Mouse (Mus musculus) cerebellum, postnatal 36 days (tissue): ENCODE measurements around the gene Tmem89.
A peak's percentile ranks its signal among the peaks of the same experiment; 100 is the strongest.

ENCODE experiments used
- DNase-seq, 2 experiments: peaks; one replicate each; pipeline ENCODE4 v3.0.0; 2021 to 2022; ENCODE audit warnings: mixed read lengths in 2 of 2

Tmem89 gene

DNA sequence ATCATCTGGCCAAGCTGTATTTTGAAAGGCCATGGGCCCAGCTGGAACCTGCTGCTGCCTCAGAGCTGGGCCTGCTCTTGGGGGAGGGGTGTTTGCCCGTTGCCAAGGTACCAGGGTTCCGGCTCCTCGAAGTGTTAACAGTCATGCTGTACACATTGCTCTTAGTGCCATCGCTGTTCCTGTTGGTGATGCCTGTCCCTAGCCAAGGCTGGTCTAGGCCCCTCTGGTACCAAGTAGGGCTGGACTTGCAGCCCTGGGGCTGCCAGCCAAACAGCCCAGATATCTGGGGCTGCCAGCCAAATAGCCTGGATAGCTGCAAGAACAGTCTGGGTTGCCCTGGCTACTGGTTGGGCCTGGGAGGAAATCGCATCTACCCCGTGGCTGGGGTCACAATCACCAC, at the start of gene Tmem89:
TSS of gene Tmem89 (plus strand) at position 129 of the 400 bp plus-strand sequence.
- peak; percentile 34 to 49 for DNase-seq

DNA sequence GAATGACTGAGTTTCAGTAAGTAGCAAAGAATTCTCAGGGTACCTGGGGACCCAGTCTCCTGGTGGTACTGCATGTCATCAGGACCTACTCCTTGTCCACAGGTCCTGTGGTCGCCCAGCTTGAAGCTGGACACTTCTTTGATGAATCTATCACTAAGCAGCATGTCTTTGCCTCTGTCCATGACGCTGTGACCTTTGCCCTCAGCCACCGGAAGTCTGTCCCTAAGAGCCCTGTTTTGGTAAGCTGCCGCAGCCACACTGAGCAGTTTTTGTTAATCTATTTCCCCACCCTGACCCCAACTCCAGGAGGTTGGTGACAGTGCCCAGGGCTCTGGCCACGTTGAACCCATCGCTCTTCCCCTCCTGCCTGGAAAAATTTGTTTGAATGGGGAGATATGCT, 2.1 kb upstream of the Tmem89 start:
- DNase-seq, result no peak

GRCm38 (mm10) chr9:108913161-108913560, 1.3 kb upstream of the Tmem89 start:
- DNase-seq, result no peak

- no peak for DNase-seq
Observed at GRCm38 (mm10) chr9:108913621-108914020, 798 bp upstream of the Tmem89 start.

- no peak for DNase-seq
Observed at GRCm38 (mm10) chr9:108925897-108926296, 11.5 kb downstream of the Tmem89 start.

DNA sequence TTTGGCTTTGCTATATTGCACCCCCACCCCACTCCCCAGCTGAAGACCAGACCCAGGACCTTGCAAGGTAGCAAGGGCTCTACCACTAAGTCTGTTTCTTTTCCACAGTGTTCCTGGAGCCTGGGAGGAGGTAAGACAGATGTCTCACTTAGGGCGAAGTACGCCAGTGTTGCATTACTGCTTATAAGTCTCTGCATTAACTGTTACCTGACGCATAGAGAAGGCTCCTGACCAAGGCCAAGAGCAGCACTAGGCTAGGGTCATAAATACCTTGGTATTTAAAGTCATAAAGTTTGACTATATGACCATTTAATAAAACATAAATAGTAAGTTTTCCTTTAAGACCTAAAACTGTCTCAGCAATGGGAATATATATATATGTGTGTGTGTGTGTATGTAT, 14.0 kb downstream of the Tmem89 start:
- DNase-seq, result no peak

- DNase-seq, result no peak
Observed at GRCm38 (mm10) chr9:108935991-108936390, 21.6 kb downstream of the Tmem89 start.

GRCm38 (mm10) chr9:108936418-108937364, 22.3 kb downstream of the Tmem89 start, which contains the start of gene Uqcrc1:
Gene Uqcrc1 (plus strand): TSS chr9:108936633.
- peak; percentile 98 for DNase-seq

- no peak for DNase-seq
Observed at GRCm38 (mm10) chr9:108945111-108945510, 30.7 kb downstream of the Tmem89 start.

DNA sequence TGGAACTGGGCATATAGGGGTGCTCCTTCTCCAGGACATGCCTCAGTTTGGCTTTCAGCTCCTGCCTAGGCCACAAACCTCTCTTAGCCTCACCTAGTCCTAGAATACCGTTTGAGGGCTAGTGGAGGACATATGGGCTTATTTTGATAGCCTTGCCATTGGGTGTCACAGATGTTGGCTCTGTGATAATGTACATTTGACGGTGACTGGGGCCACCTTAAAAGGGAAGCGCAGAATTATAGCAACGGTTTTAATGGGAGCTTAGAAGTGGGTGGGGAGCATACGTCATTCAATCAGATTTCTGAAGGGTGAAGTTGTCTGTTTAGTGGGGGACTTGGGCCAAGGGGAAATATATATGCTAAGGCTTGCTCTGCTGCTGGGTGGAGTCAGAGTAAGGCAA, 31.2 kb downstream of the Tmem89 start:
- DNase-seq, result no peak

DNA sequence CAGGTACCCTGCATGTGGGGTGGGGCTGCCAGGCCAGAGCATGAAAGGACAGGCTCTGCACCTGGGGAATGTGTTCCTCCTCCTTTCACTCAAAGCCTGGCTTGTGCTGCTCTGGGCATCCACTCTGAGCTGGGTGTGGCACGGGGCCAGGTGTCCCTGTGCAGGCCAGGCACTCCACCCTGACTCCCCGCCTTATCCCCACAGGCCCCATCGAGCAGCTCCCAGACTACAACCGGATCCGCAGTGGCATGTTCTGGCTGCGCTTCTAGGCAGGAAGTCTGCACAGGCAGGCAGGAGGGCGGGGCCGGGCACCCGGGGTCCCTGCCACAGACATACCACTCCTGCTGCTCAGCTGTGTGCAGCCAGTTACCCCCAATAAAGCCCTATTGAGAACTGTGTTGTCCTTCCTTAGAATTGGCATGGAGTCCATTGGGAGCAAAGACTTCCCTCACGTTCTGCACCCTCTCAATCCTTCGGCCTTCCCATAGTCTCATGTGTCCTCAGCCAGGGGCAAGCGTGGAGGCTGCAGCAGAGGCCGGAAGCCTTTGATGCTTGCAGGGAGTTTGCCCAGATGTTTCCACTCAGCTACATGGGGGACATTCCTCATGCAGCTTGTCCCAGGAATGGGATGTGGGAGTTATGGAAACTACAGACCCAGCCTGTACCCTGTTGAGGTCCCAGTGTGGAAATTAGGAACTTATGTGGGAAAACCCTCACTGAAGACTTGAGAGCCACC, 35.0 kb downstream of the Tmem89 start:
- DNase-seq, result peak; percentile 53 to 67

DNA sequence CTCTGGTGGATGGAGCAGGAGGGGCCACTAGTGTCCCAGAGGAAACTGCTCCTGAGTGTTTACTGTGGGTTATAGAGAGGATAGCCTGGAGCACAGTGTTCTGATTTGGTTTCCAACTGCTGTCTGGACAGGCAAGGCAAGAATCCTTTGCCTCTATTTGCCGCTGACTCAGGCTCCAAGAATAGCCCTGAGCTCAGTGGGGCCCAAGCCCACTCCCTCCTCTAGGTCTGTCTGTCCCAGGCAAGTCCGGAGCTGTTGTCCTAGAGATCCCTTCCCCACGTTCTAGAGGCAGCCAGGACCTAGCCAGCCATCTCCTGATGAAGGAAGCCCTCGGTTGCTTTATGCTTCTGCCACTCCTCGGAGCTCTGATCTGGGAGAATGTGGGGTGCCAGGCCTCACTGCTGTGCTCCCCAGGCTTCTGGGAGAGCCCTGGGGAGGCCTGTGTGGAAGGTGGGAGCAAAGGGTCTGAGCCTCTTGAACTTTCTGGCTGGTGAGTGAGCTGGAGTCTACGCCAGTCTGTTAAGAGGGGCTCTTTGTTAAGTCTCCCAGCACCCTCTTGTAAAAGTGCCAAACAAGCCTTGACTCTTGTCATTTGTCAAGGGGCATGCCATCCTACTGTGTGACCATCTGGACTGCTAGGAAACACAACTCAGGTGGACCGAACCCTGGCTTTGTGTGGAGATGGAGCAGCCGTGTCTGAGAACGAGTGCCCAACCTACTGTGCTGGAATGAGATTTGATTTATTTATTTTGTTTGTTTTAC, 35.7 kb downstream of the Tmem89 start:
- DNase-seq, result peak in 1 of 2 experiments; percentile 28

DNA sequence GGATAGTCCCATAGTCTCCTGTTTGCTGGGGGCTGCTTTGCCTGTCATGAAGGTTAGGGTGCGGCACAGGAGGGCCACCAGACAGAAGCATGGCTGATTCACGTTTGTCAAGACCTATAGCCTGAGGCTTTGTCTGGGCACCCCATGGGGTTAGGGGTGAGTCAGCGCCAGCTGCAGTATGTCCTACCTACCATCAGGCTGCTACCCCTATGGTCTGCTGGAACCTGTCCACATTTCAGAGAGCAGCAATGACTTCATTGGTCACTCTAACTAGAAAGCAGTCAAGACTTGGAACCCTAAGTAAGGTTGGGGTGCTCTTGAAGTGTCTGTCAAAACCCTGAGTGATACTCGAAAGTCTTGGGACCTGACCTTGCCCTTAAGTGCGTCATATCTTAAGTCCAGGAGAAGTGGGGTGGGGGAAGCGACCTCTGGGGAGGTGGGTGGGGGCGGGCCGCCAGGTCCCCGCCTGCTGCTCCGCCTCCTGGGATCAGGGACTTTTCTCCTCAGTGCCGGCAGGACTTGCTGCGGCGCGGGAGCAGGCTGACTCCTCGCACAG, 38.7 kb downstream of the Tmem89 start, which contains the start of gene Col7a1:
TSS of gene Col7a1 (plus strand) at position 506 of the 556 bp plus-strand sequence.
- no peak for DNase-seq

DNA sequence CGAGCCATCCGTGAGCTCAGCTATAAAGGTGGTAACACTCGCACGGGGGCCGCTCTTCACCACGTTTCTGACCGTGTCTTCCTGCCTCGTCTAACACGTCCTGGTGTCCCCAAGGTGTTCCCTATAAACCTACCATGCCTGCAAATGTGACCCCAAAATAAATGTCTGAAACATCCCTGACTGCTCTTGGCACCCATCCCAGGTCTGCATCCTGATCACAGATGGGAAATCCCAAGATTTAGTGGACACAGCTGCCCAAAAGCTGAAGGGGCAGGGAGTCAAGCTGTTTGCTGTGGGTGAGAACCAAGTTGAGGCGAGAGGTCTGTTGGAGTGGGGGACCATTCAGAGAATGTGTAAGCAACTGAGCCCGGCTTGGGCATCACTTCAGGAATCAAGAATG, 40.8 kb downstream of the Tmem89 start:
- no peak for DNase-seq

DNA sequence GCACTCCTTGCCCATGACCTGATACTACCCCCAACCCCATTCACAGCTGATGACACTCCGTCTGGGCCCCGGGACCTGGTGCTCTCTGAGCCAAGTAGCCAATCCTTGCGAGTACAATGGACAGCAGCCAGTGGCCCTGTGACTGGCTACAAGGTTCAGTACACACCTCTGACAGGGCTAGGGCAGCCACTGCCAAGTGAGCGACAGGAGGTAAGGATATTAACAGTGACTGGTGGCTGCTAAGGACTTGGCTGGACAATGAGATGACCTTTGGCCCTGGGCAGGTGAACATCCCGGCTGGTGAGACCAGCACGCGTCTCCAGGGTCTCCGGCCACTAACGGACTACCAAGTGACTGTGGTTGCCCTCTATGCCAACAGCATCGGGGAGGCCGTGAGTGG, 41.4 kb downstream of the Tmem89 start:
- DNase-seq, result no peak

GRCm38 (mm10) chr9:108963577-108963976, 49.2 kb downstream of the Tmem89 start:
- DNase-seq, result no peak

DNA sequence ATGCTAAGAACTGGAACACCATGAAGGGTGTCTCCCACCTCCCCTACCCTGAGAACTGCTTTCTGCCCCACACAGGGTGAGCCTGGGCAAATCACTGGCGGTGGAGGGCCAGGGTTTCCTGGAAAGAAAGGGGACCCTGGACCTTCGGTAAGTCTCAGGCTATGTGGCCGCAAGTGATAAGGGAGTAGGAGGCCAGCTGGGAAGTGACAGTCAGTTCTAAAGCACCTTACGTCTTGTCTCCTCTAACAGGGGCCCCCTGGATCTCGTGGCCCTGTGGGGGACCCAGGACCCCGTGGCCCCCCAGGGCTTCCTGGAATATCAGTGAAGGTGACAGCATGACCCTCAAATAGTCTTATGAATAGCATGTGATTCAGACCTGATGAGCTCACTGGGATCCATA, 49.9 kb downstream of the Tmem89 start:
- DNase-seq, result no peak
